Mouse (Mus musculus): ENCODE measurements around the gene Arhgef17.

The Arhgef17 gene

GRCm38 (mm10) chr7:100911246-100911770, 20.6 kb downstream of the Arhgef17 start:
- no peak for DNase-seq

- DNase-seq, result peak; percentile 40
These were observed 23.3 kb downstream of the Arhgef17 start for GRCm38 (mm10) chr7:100908567-100908966.

GRCm38 (mm10) chr7:100908061-100908460, 23.8 kb downstream of the Arhgef17 start:
- no peak for DNase-seq

- DNase-seq, result peak; percentile 77
These were observed 24.7 kb downstream of the Arhgef17 start for GRCm38 (mm10) chr7:100907231-100907630.

GRCm38 (mm10) chr7:100906029-100906789, 25.7 kb downstream of the Arhgef17 start:
- no peak for DNase-seq

DNA sequence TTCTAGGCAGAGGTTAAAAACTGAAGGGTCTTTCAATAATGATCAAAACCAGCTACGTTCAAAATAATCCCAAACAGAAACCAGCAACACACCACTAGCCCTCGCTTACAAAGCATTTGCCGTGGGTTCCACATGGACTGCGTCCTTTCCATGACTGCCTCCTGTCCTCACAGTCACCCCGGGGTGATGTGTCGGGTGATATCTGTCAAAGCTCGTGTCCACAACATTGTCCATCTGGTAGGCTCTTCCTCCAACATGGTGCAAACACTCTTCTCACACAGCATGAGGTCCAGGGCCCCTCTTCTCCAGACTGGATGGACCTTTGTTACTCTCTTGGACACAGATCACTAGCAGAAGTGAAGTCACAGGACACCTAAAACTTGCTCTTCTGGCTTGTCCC, 26.9 kb downstream of the Arhgef17 start:
- DNase-seq, result no peak

DNA sequence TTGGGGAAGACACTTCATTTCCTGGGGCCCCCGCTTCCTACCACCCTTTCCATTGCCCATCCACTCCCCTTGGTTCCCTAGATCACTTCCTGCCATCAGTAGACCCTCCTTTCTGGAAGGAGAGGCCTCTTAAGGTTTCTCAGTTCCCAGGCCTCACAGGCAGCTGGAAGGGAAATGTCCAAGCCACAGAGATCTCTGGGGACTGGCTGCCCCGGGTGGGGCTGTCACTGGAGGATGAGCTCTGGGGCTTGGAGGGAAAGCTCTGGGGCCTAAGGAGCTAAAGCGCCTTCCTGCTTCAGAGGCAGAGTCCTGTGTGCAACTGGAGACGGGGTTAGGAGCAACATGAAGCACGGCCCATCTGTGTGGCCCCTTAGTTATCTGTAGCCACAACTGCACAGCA, 27.3 kb downstream of the Arhgef17 start:
- DNase-seq, result no peak

GRCm38 (mm10) chr7:100902451-100903137, 29.3 kb downstream of the Arhgef17 start:
- no peak for DNase-seq

DNA sequence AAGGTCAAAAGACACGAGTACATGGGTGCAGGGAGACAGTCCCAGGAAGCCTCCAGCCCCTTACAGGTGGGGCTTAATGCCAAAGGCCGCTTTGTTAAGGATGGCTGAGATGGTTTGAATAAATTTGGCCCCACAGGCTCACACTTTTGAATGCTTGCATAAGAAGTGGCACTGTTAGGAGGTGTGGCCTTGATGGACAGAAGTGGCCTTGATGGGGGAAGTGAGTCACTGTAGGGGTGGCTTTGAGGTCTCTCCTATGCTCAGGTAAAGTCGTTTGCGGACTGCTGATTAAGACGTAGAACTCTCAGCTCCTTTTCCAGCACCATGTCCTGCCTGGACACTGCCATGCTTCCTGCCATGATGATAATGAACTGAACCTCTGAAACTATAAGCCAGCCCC, 34.1 kb downstream of the Arhgef17 start:
- DNase-seq, result no peak

GRCm38 (mm10) chr7:100894833-100895226, 37.1 kb downstream of the Arhgef17 start:
- DNase-seq, result no peak

GRCm38 (mm10) chr7:100894057-100894832, 37.7 kb downstream of the Arhgef17 start:
- peak; percentile 45 for DNase-seq

DNA sequence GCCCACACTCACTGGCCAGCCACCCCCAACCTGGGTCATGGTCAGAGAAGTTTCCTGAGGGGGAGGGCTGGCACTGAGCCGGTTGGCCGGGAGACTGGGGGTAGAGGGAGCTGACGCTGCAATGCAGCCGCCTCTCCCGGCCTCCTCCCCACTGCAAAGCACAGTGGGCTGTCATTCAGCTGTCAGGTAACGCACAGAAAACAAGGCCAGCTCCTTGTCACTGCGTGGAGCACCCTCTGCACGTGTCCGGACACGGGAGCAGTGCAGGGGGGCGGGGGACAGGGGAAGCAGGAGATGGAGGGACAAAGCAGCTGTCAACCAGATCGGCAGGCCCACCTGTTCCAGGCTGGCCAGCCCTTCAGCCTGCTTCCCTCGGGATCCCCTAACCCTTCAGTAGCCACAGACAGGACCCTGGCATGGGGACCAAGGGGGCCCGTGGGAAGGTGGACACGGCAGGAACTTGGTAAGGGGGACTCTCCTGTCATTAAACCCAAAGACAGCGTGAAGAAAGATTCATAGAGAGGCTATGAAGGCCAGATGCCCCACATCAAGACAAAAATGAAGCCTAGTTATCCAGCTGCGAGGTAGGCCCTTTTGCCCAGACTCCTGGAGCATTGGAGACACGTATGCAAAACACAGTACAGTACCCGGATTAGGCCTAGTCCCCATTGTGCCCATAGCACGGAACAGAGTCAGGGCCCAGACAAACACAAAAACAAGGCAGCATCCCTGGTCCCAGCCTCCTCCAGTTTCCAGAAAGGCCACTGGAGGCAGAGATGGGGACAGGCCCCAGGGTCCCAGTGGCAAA, 38.5 kb downstream of the Arhgef17 start:
- no peak for DNase-seq

- DNase-seq, result peak; percentile 65
These were observed 45.4 kb downstream of the Arhgef17 start for GRCm38 (mm10) chr7:100886535-100886934.

DNA sequence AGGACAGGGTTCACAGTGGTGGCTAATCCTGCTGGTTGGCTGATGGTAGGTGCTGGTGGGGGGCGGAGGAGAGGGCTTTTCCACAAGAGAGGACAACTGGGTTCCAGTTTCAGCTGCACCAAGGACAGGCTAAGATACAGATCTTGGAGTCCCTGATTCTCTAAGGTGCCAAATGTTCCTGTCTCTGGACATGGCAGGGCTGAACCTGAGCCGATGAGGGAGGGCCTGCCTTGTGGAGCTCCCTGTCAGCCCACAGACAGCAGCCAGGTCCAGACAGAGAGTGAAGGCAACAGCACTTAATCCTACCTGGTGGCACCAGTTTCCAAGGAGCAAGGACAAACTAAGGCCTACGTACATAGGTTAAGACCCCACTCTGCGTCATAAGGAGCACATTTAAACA, 47.4 kb downstream of the Arhgef17 start:
- DNase-seq, result no peak

DNA sequence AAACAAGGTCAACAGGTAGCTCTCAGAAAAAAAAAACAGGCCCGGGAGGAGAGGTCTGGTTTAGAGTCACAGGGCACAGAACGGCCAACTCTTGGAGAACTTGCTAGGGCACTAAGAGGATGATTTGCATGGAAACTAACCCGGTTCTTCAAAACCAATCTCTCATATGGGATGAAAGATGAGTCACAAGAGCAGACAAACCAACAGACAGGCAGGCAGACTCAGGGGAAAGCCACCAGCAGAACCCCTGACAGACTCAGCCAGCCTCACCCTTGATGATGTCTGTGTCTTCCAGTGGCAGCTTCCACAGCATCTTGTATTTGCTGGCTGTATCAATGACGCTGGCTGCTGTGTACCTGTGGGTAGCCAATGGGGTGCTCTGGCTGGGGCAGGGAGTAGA, 50.0 kb downstream of the Arhgef17 start:
- no peak for DNase-seq

DNA sequence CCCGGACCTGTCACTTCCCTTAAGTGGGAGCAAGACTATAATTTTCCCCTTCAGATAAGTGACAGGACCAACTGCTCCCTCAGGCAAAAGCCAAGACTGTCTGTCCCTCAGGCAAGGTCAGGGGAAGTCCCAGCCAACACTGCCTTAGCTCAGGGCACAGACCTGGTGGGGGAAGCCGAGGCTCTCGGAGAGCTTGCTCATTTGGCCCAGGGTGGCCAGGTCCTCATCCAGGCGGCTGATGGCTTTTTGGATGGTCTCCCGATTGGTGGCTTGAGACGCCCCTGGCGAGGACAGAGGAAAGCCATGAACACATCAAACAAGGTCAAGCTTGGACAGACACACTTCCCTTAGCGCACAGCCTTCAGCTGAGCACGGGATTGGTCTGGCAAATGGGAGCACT, 50.4 kb downstream of the Arhgef17 start:
- no peak for DNase-seq

DNA sequence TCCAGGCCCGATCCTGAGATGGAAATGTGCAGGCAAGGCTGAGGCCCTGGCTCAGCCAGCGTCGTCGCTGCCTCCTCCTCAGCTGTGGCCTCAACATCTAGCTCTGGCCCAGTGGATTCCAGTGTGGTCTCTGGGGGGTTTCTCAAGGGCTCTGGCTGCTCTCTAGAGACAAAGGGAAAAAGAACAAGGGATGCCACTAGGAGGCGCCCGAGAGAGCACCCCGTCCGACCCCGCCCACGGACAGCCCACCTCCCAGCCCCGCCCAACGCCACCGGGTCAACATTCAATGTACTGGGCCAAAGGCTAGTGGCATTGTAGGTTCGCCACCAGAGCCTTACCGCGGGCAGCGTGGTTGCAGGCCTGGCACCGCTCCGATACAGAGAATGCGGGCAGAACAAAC, 52.3 kb downstream of the Arhgef17 start:
- peak; percentile 85 for DNase-seq

DNA sequence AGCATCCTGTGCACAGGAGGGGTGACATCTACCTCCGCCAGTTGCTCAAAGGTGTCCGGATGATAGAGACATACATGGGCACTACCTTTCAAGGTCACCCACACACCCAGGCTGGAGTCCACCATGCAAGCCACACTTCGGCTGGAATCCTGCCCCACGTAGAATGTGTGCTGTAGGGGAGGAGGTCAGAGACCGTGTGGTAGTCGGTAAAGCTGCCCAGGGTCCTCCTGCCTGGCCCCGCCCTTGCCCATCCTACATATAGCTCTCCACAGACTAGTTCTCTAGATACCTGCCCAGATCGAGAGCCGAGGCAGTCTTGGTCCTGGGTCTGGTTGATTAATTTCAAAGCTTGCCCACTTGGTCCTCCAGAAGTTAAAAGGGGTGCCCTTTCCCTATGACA, 55.1 kb downstream of the Arhgef17 start:
- no peak for DNase-seq

DNA sequence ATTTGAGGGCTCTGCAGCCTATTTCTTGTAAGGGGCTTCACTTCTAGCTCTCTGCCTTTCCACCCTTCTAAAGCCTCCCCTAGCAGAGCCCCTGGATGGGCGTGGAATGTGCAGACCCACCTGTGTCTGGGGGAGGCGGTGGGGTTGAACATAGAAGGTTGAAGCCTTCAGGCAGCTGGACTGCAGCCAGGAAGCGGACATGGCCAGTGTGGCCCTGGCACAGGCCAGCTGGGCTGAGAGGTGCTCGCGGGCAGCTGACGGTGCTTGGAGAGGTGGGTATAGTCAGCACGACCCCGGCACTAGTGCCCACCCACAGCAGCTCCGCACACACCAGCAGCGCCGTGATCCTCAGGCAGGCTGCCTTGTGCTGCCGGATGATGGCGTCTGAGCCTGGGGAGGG, 55.6 kb downstream of the Arhgef17 start:
- no peak for DNase-seq

DNA sequence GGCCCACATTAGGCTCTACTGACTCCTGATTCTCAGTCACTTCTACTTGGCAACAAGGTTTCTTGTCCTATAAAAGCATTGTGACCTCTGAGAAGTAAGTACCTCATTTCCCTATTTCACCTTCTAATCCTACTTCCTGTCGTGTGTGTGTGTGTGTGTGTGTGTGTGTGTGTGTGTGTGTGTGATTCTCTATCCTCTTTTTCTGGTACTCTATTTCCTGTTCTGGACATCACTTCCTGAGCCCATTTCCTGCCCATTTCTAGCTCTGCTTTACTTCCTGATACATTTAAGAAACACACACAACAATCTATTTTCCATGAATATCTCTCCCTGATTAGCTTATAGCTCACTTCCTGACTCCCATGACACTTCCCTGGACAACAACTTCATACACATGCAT, 56.1 kb downstream of the Arhgef17 start:
- DNase-seq, result no peak

DNA sequence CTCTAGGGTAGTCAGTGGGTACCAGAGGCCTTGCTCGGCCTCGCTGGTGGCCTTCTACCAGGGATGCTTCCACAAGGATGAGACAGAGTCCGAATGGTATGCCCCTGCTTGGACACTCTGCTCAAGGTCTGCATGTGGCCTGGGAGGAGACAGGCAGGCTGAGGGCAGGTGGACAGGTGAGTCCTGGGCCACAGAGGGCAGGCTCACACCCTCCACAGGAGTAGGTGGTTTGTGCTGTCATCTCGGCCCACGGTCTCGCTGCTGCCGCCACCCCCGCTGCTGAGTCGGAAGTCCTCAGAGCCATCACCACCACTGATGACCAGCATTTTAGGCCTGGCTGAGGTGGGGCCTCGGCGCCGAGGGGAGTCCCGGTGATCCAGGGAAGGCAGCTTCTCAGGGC, 58.7 kb downstream of the Arhgef17 start:
- DNase-seq, result no peak

DNA sequence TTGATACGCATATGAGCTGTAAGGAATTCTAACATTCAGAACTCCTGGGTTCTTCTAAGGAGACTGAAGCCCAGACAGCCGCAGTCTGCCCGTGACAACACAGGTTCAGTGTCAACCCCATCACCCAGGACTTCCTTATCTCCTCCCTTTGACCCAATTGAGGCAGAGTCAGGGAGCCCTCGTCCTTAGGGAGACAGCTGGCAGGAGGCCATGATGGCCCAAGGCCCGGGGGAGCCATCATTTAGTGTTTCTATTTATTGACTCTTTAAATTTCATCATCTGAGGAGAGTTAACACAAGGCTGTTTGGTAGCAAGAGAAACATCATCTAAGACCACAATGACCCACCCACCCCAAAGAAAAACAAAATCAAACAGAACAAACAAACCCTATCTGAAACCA, 60.0 kb downstream of the Arhgef17 start:
- DNase-seq, result no peak

- no peak for DNase-seq
These were observed 60.6 kb downstream of the Arhgef17 start for GRCm38 (mm10) chr7:100871355-100871754.

All from thymus, postnatal 14 days (tissue).